25 mouse cellular contexts compared by ENCODE assay signal in the genomic region with DNA sequence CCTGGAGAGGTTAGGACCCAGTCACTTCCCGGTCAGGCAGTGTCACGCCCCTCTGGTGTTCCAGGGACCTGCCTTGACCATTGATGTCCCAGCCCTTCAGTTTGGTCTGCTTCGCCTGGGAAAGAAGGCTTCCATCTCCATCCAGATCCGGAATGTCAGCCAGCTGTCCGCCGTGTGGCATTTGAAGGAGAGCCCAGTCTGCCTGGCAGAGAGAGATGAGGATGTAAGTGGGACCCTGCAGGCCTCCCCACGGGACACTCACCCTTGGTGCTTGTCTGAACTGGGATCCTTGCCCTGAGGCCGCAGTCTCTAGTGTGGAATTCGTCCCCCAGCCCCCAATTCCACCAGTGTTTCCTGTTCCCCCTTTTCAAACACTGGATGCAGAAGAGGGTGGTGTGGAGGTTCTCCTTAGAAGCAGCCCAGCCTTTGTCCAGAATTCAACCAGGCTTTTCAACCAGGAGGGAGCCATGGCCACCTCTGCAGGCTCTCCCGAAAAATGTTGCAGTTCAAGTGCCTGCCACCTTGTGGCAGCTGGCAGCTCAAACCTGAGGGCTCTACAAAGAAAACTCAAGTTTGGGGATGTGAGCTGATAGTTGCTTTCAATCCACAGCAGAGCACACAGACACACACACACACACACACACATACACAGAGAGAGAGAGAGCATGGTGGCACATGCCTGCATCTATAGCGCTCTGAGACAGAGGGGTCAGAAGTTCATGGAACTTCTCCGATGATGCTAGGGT. TPM values are rescaled to one million over a fixed set of nuclear protein-coding genes. Genes with fewer than 3 reads are reported as not detected.
DNase-seq lines count a peak whose midpoint lies in the region; ATAC-seq and TF ChIP-seq lines count a peak whose summit lies in the region.
"Had no signal": no experiment of that assay in that cellular context is flagged by ENCODE, and none has a peak within 500 bp of the region (broad histone marks: within the 10 kb centered on the region; RNA-seq: fewer than 3 reads in every experiment).

No protein-coding gene starts in this region.

- no peaks in the 10 kb centered on the region for H3K9me3 ChIP-seq in hindbrain, postnatal 0 days (ENCODE audit: low read length)
- no peaks in the 10 kb centered on the region for H3K9me3 ChIP-seq in hindbrain, embryonic 16.5 days (ENCODE audit: control insufficient read depth, low read length)
- no peaks in the 10 kb centered on the region for H3K9me3 ChIP-seq in lung, postnatal 0 days (ENCODE audit: low read length)
- H3K9me3 ChIP-seq: forebrain, embryonic 12.5 days; heart, embryonic 15.5 days; kidney, embryonic 15.5 days; limb, embryonic 15.5 days; liver, embryonic 15.5 days; neural tube, embryonic 13.5 days had no signal

- no peaks in the 10 kb centered on the region for H3K4me1 ChIP-seq in hindbrain, postnatal 0 days (ENCODE audit: insufficient read depth, low read length)
- no peaks in the 10 kb centered on the region for H3K4me1 ChIP-seq in hindbrain, embryonic 16.5 days (ENCODE audit: control insufficient read depth, insufficient read depth, low read depth, low read length)
- no peaks in the 10 kb centered on the region for H3K4me1 ChIP-seq in lung, postnatal 0 days (ENCODE audit: insufficient read depth, low read depth, low read length)
- H3K4me1 ChIP-seq: forebrain, embryonic 12.5 days; heart, embryonic 15.5 days; limb, embryonic 15.5 days; liver, embryonic 15.5 days; neural tube, embryonic 13.5 days had no signal

- H3K4me2 ChIP-seq in hindbrain, postnatal 0 days (ENCODE audit: low read depth, low read length) = no peak overlapping the region
- H3K4me2 ChIP-seq in hindbrain, embryonic 16.5 days (ENCODE audit: low read length) = no peak overlapping the region
- H3K4me2 ChIP-seq in lung, postnatal 0 days (replicated peaks; ENCODE audit: low read depth, low read length) = no peak overlapping the region
- H3K4me2 ChIP-seq: forebrain, embryonic 12.5 days; heart, embryonic 15.5 days; kidney, embryonic 15.5 days; limb, embryonic 15.5 days; liver, embryonic 15.5 days; neural tube, embryonic 13.5 days had no signal

- no peak overlapping the region for H3K4me3 ChIP-seq in hindbrain, postnatal 0 days (ENCODE audit: low read length)
- H3K4me3 ChIP-seq in hindbrain, embryonic 16.5 days (ENCODE audit: low read length) = no peak overlapping the region
- H3K4me3 ChIP-seq in lung, postnatal 0 days (ENCODE audit: low read depth, low read length) = no peak overlapping the region
- H3K4me3 ChIP-seq: forebrain, embryonic 12.5 days; heart, embryonic 15.5 days; kidney, embryonic 15.5 days; limb, embryonic 15.5 days; liver, embryonic 15.5 days; neural tube, embryonic 13.5 days had no signal

- H3K27me3 ChIP-seq in hindbrain, postnatal 0 days (ENCODE audit: insufficient read depth, low read length) = no peaks in the 10 kb centered on the region
- no peaks in the 10 kb centered on the region for H3K27me3 ChIP-seq in hindbrain, embryonic 16.5 days (replicated peaks; ENCODE audit: control insufficient read depth, insufficient read depth, low read length)
- H3K27me3 ChIP-seq in lung, postnatal 0 days (replicated peaks; ENCODE audit: insufficient read depth, low read length) = no peaks in the 10 kb centered on the region
- H3K27me3 ChIP-seq: forebrain, embryonic 12.5 days; heart, embryonic 15.5 days; kidney, embryonic 15.5 days; limb, embryonic 15.5 days; liver, embryonic 15.5 days; neural tube, embryonic 13.5 days had no signal

- H3K27ac ChIP-seq in hindbrain, postnatal 0 days = no peak overlapping the region
- no peak overlapping the region for H3K27ac ChIP-seq in hindbrain, embryonic 16.5 days (ENCODE audit: low read depth, low read length)
- H3K27ac ChIP-seq in lung, postnatal 0 days (ENCODE audit: low read length) = no peak overlapping the region
- H3K27ac ChIP-seq: forebrain, embryonic 12.5 days; heart, embryonic 15.5 days; kidney, embryonic 15.5 days; limb, embryonic 15.5 days; liver, embryonic 15.5 days; neural tube, embryonic 13.5 days had no signal

- no peak overlapping the region for H3K9ac ChIP-seq in hindbrain, postnatal 0 days (replicated peaks; ENCODE audit: low read length)
- no peak overlapping the region for H3K9ac ChIP-seq in hindbrain, embryonic 16.5 days (ENCODE audit: low read depth, low read length)
- no peak overlapping the region for H3K9ac ChIP-seq in lung, postnatal 0 days (replicated peaks; ENCODE audit: low read depth)
- H3K9ac ChIP-seq: forebrain, embryonic 12.5 days; heart, embryonic 15.5 days; kidney, embryonic 15.5 days; limb, embryonic 15.5 days; liver, embryonic 15.5 days; neural tube, embryonic 13.5 days had no signal

- TF ChIP-seq CTCF in hindbrain, postnatal 0 days (IDR thresholded peaks at IDR 0.05; ENCODE audit: low read depth) = peak; percentile 56
- peak; percentile 27; the same call in 1 of the 2 replicates for TF ChIP-seq CTCF in lung, postnatal 0 days (IDR thresholded peaks at IDR 0.05)

- no peak for TF ChIP-seq EP300 in lung, postnatal 0 days (IDR thresholded peaks at IDR 0.05)

- ATAC-seq in hindbrain, postnatal 0 days = no peak
- ATAC-seq in hindbrain, embryonic 16.5 days = no peak
- no peak for ATAC-seq in lung, postnatal 0 days
- ATAC-seq: inflammation-experienced regulatory T-cells, adult 6 months had no signal

- DNase-seq in embryo, embryonic 10 days (ENCODE audit: low spot score) = peak; percentile 10
- DNase-seq in embryo, embryonic 9.5 days (ENCODE audit: extremely low spot score) = no peak
- peak; percentile 38 for DNase-seq in hindbrain, postnatal 0 days (ENCODE audit: low spot score)
- no peak for DNase-seq in lung, postnatal 0 days (ENCODE audit: low spot score)
- DNase-seq in lung, adult 18-20 months = no peak
- DNase-seq in brain, adult 2 months (ENCODE audit: low read depth, low spot score) = peak; percentile 8
- DNase-seq in thymus, postnatal 4 days = no peak
- DNase-seq: adrenal gland, postnatal 36 days; cerebellum, adult 2 months; heart, adult 11 months; layer of hippocampus, postnatal 36 days; thymus, postnatal 25 days had no signal

- no peaks in the 10 kb centered on the region for H3K36me3 ChIP-seq in hindbrain, postnatal 0 days (ENCODE audit: insufficient read depth, low read length)
- H3K36me3 ChIP-seq in hindbrain, embryonic 16.5 days (ENCODE audit: control insufficient read depth, insufficient read depth, low read length) = no peaks in the 10 kb centered on the region
- no peaks in the 10 kb centered on the region for H3K36me3 ChIP-seq in lung, postnatal 0 days (ENCODE audit: insufficient read depth, low read length)
- H3K36me3 ChIP-seq: forebrain, embryonic 12.5 days; G1E; heart, embryonic 15.5 days; kidney, embryonic 15.5 days; limb, embryonic 15.5 days; liver, embryonic 15.5 days; neural tube, embryonic 13.5 days had no signal

- WGBS in hindbrain, postnatal 0 days = 81% methylated on average over 12 of the region's 12 CpGs
- 76% methylated on average over 12 of the region's 12 CpGs for WGBS in hindbrain, embryonic 16.5 days
- 70% methylated on average over 12 of the region's 12 CpGs for WGBS in lung, postnatal 0 days

RNA-seq across cellular contexts. Expression of a gene that starts 26.3 kb away (rescaled TPM):
- 0.93 and 1.1 TPM in 2 replicates for total RNA-seq in hindbrain, postnatal 0 days (2014; rRNA removed)
- polyA plus RNA-seq in hindbrain, postnatal 0 days (2015; fragmentation: Nextera tagmentation; extraction: Ambion mirVana) = 0.95 and 1.4 TPM in 2 replicates
- polyA plus RNA-seq in hindbrain, embryonic 16.5 days (2015; fragmentation: Nextera tagmentation; extraction: Ambion mirVana) = 0.77 and 2.9 TPM in 2 replicates
- 0.57 and 0.64 TPM in 2 replicates for polyA plus RNA-seq in lung, postnatal 0 days (2015; fragmentation: Nextera tagmentation; extraction: Ambion mirVana)
- total RNA-seq: G1E; gastrocnemius, adult 8-10 months; megakaryocyte-erythroid progenitor cell, adult 5-6 weeks had no signal
- polyA plus RNA-seq: G1E; liver, embryonic 15.5 days had no signal

RNA-seq across cellular contexts. Expression of a gene that starts 28.3 kb away (rescaled TPM):
- total RNA-seq in hindbrain, postnatal 0 days (2014; rRNA removed) = 3.8 and 4.0 TPM in 2 replicates
- 3.9 and 4.0 TPM in 2 replicates for polyA plus RNA-seq in hindbrain, postnatal 0 days (2015; fragmentation: Nextera tagmentation; extraction: Ambion mirVana)
- 3.7 and 5.1 TPM in 2 replicates for polyA plus RNA-seq in hindbrain, embryonic 16.5 days (2015; fragmentation: Nextera tagmentation; extraction: Ambion mirVana)
- polyA plus RNA-seq in lung, postnatal 0 days (2015; fragmentation: Nextera tagmentation; extraction: Ambion mirVana) = 5.8 and 7.0 TPM in 2 replicates
- total RNA-seq: G1E; hematopoietic stem cell, adult 5-6 weeks; megakaryocyte-erythroid progenitor cell, adult 5-6 weeks had no signal
- polyA plus RNA-seq: G1E; inflammation-experienced regulatory T-cells, adult 6 months had no signal

RNA-seq across cellular contexts. Expression of a gene that starts 30.4 kb away (rescaled TPM):
- total RNA-seq in hindbrain, postnatal 0 days (2014; rRNA removed) = not detected in 2 replicates
- polyA plus RNA-seq in hindbrain, postnatal 0 days (2015; fragmentation: Nextera tagmentation; extraction: Ambion mirVana) = not detected in 2 replicates
- not detected in 2 replicates for polyA plus RNA-seq in hindbrain, embryonic 16.5 days (2015; fragmentation: Nextera tagmentation; extraction: Ambion mirVana)
- not detected in 2 replicates for polyA plus RNA-seq in lung, postnatal 0 days (2015; fragmentation: Nextera tagmentation; extraction: Ambion mirVana)
- total RNA-seq: adrenal gland, postnatal 36 days; gastrocnemius, adult 8-10 months; hematopoietic stem cell, adult 5-6 weeks; layer of hippocampus, postnatal 36 days; left cerebral cortex, postnatal 36 days; megakaryocyte-erythroid progenitor cell, adult 5-6 weeks had no signal
- polyA plus RNA-seq: cerebellum, adult 2 months; forebrain, embryonic 12.5 days; G1E; heart, embryonic 15.5 days; inflammation-experienced regulatory T-cells, adult 6 months; kidney, embryonic 15.5 days; limb, embryonic 15.5 days; liver, embryonic 15.5 days; neural tube, embryonic 13.5 days had no signal

RNA-seq across cellular contexts. Expression of a gene that starts 35.3 kb away (rescaled TPM):
- 15.1 and 17.0 TPM in 2 replicates for total RNA-seq in hindbrain, postnatal 0 days (2014; rRNA removed)
- 14.2 and 18.1 TPM in 2 replicates for polyA plus RNA-seq in hindbrain, postnatal 0 days (2015; fragmentation: Nextera tagmentation; extraction: Ambion mirVana)
- 20.7 and 22.4 TPM in 2 replicates for polyA plus RNA-seq in hindbrain, embryonic 16.5 days (2015; fragmentation: Nextera tagmentation; extraction: Ambion mirVana)
- 9.1 and 10.4 TPM in 2 replicates for polyA plus RNA-seq in lung, postnatal 0 days (2015; fragmentation: Nextera tagmentation; extraction: Ambion mirVana)
- total RNA-seq: G1E; megakaryocyte-erythroid progenitor cell, adult 5-6 weeks had no signal
- polyA plus RNA-seq: G1E had no signal

Comparison
In these comparisons a context has a peak if more than half of its experiments do, and no peak if none do; other contexts are left out.
1. DNase-seq: peak in embryo, embryonic 10 days (single experiment), hindbrain, postnatal 0 days (single experiment) and brain, adult 2 months (single experiment); none in embryo, embryonic 9.5 days (single experiment), lung, postnatal 0 days (single experiment), lung, adult 18-20 months (0 of 2) and thymus, postnatal 4 days (single experiment).